In the genomic region with DNA sequence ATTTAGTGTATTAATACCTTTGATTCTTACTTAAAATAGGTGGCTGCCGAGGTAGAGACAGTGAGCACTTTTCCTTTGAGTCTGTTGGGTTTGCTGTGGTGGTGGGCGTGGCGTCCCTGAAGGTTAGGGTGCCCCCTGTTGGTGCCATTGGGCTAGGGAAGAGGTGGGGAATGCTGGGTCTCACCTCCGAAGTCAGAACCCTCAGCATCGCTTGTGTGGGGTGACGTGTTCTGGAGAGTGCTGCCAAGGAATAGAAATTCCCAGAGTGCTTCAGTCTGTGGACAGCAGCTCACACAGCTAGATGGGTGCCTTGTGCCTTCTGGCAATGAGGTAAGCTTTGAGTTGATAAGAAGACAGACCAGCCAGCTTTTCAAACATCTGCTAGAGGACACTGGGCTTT, we compare ENCODE assay signal across 9 mouse cellular contexts.
DNase-seq lines count a peak whose midpoint lies in the region; ATAC-seq and TF ChIP-seq lines count a peak whose summit lies in the region.
"Had no signal": no experiment of that assay in that cellular context is flagged by ENCODE, and none has a peak within 500 bp of the region (broad histone marks: within the 10 kb centered on the region; RNA-seq: fewer than 3 reads in every experiment).

No protein-coding gene starts in this region.

- no peak overlapping the region for H3K4me2 ChIP-seq in liver, embryonic 11.5 days
- peak overlapping the region; percentile 27; the same call in 1 of the 2 replicates for H3K4me2 ChIP-seq in heart, postnatal 0 days (ENCODE audit: low read depth, low read length)
- H3K4me2 ChIP-seq in stomach, embryonic 16.5 days (ENCODE audit: low read depth, low read length), result no peak overlapping the region
- H3K4me2 ChIP-seq in forebrain, embryonic 13.5 days, result no peak overlapping the region

- TF ChIP-seq POLR2A in cerebellum, adult 2 months (IDR thresholded peaks at IDR 0.05; ENCODE audit: borderline replicate concordance, insufficient read depth, low read length), result no peak

- peak; percentile 28; the same call in 1 of the 2 replicates for TF ChIP-seq CTCF in cerebellum, adult 2 months (IDR thresholded peaks at IDR 0.05; ENCODE audit: borderline replicate concordance, insufficient read depth, low read depth, low read length)
- TF ChIP-seq CTCF in heart, postnatal 0 days (IDR thresholded peaks at IDR 0.05; ENCODE audit: low read depth), result 0 out of 2 replicates have a peak, but pooled peaks have one; percentile 29

- H3K4me1 ChIP-seq in cerebellum, adult 2 months (ENCODE audit: control insufficient read depth, insufficient read depth, low read length), result peaks cover 16% of the 10 kb centered on the region
- peaks cover 6% of the 10 kb centered on the region; the same call in 1 of the 2 replicates for H3K4me1 ChIP-seq in liver, embryonic 11.5 days (replicated peaks; ENCODE audit: control insufficient read depth, insufficient read depth, low read length)
- peaks cover 23% of the 10 kb centered on the region for H3K4me1 ChIP-seq in heart, postnatal 0 days (ENCODE audit: control insufficient read depth, insufficient read depth)
- peaks cover 3% of the 10 kb centered on the region; the same call in 1 of the 2 replicates for H3K4me1 ChIP-seq in stomach, embryonic 16.5 days (ENCODE audit: control insufficient read depth, insufficient read depth, low read length)
- H3K4me1 ChIP-seq in forebrain, embryonic 13.5 days, result peaks cover 42% of the 10 kb centered on the region

- H3K4me3 ChIP-seq in cerebellum, adult 2 months (replicated peaks; ENCODE audit: insufficient read depth, low read depth, low read length), result no peak overlapping the region
- no peak overlapping the region for H3K4me3 ChIP-seq in liver, embryonic 11.5 days (ENCODE audit: low read depth, low read length)
- H3K4me3 ChIP-seq in heart, postnatal 0 days (ENCODE audit: low read depth, low read length), result no peak overlapping the region
- no peak overlapping the region for H3K4me3 ChIP-seq in stomach, embryonic 16.5 days (replicated peaks; ENCODE audit: low read length)
- H3K4me3 ChIP-seq in forebrain, embryonic 13.5 days, result no peak overlapping the region

- no peak overlapping the region for H3K27ac ChIP-seq in cerebellum, adult 2 months (ENCODE audit: insufficient read depth, low read length)
- no peak overlapping the region for H3K27ac ChIP-seq in liver, embryonic 11.5 days (ENCODE audit: low read depth, low read length)
- peak overlapping the region; percentile 16; the same call in 1 of the 2 replicates for H3K27ac ChIP-seq in heart, postnatal 0 days (ENCODE audit: low read depth)
- no peak overlapping the region for H3K27ac ChIP-seq in stomach, embryonic 16.5 days (ENCODE audit: low read length)
- no peak overlapping the region for H3K27ac ChIP-seq in forebrain, embryonic 13.5 days

- 74% methylated on average over 6 of the region's 6 CpGs for WGBS in cerebellum, adult 2 months
- 72% methylated on average over 6 of the region's 6 CpGs for WGBS in liver, embryonic 11.5 days
- WGBS in heart, postnatal 0 days, result 46% methylated on average over 6 of the region's 6 CpGs
- WGBS in stomach, embryonic 16.5 days, result 68% methylated on average over 6 of the region's 6 CpGs
- 81% methylated on average over 6 of the region's 6 CpGs for WGBS in forebrain, embryonic 13.5 days

- no peaks in the 10 kb centered on the region for H3K27me3 ChIP-seq in cerebellum, adult 2 months (ENCODE audit: control insufficient read depth, insufficient read depth, low read length)
- H3K27me3 ChIP-seq in liver, embryonic 11.5 days (replicated peaks; ENCODE audit: control insufficient read depth, insufficient read depth, low read length), result no peaks in the 10 kb centered on the region
- no peaks in the 10 kb centered on the region for H3K27me3 ChIP-seq in heart, postnatal 0 days (ENCODE audit: control insufficient read depth, insufficient read depth, low read length)
- H3K27me3 ChIP-seq in stomach, embryonic 16.5 days (ENCODE audit: control insufficient read depth, insufficient read depth, low read length), result no peaks in the 10 kb centered on the region
- H3K27me3 ChIP-seq in forebrain, embryonic 13.5 days, result no peaks in the 10 kb centered on the region

- no peak for ATAC-seq in liver, embryonic 11.5 days (replicated peaks; ENCODE audit: low FRiP score)
- peak; percentile 70 for ATAC-seq in heart, postnatal 0 days (ENCODE audit: insufficient read depth, low read depth)
- ATAC-seq in stomach, embryonic 16.5 days (ENCODE audit: insufficient read depth, low FRiP score), result peak; percentile 10; the same call in 1 of the 2 replicates
- ATAC-seq in forebrain, embryonic 13.5 days, result no peak

- H3K9ac ChIP-seq in liver, embryonic 11.5 days (ENCODE audit: low read depth, low read length), result no peak overlapping the region
- H3K9ac ChIP-seq in heart, postnatal 0 days (replicated peaks; ENCODE audit: low read depth, low read length), result no peak overlapping the region
- no peak overlapping the region for H3K9ac ChIP-seq in stomach, embryonic 16.5 days (ENCODE audit: low read length)
- no peak overlapping the region for H3K9ac ChIP-seq in forebrain, embryonic 13.5 days

- DNase-seq in cerebellum, adult 2 months, result no peak
- DNase-seq in cerebellum, adult 11 months, result no peak
- DNase-seq in liver, result peak; percentile 60
- no peak for DNase-seq in liver, embryonic 11.5 days (ENCODE audit: low spot score)
- peak; percentile 65 for DNase-seq in heart, postnatal 0 days (ENCODE audit: low spot score)
- no peak for DNase-seq in cerebellum, postnatal 4 days (ENCODE audit: low spot score in 2 of 2)
- DNase-seq: cerebellum, adult 18-20 months had no signal

- H3K9me3 ChIP-seq in liver, embryonic 11.5 days (ENCODE audit: control insufficient read depth, low read length), result no peaks in the 10 kb centered on the region
- H3K9me3 ChIP-seq in heart, postnatal 0 days (replicated peaks; ENCODE audit: control insufficient read depth, low read length), result no peaks in the 10 kb centered on the region
- no peaks in the 10 kb centered on the region for H3K9me3 ChIP-seq in stomach, embryonic 16.5 days (replicated peaks; ENCODE audit: control insufficient read depth, low read length)
- H3K9me3 ChIP-seq in forebrain, embryonic 13.5 days (replicated peaks), result no peaks in the 10 kb centered on the region

- no peak for TF ChIP-seq EP300 in heart, postnatal 0 days (IDR thresholded peaks at IDR 0.05; ENCODE audit: low read depth)

- no peaks in the 10 kb centered on the region for H3K36me3 ChIP-seq in liver, embryonic 11.5 days (ENCODE audit: control insufficient read depth, insufficient read depth, low read length)
- 0 out of 2 replicates have a peak, but pooled peaks cover 1% of the 10 kb centered on the region for H3K36me3 ChIP-seq in heart, postnatal 0 days (replicated peaks; ENCODE audit: control insufficient read depth, insufficient read depth, low read length)
- no peaks in the 10 kb centered on the region for H3K36me3 ChIP-seq in stomach, embryonic 16.5 days (ENCODE audit: control insufficient read depth, insufficient read depth, low read length)
- no peaks in the 10 kb centered on the region for H3K36me3 ChIP-seq in forebrain, embryonic 13.5 days (ENCODE audit: poor library complexity, severe bottlenecking)

Comparison
In these comparisons a context has a peak if more than half of its experiments do, and no peak if none do; other contexts are left out.
1. DNase-seq: peak in liver (single experiment) and heart, postnatal 0 days (single experiment); none in cerebellum, adult 2 months (0 of 2), cerebellum, adult 11 months (single experiment), liver, embryonic 11.5 days (single experiment) and cerebellum, postnatal 4 days (0 of 2).
2. ATAC-seq: peak in heart, postnatal 0 days (single experiment) and stomach, embryonic 16.5 days (single experiment); none in liver, embryonic 11.5 days (single experiment) and forebrain, embryonic 13.5 days (single experiment).